Mouse (Mus musculus): ENCODE results near the gene Dll3. TPM values are rescaled to one million over a fixed set of nuclear protein-coding genes. Genes with fewer than 3 reads are reported as not detected.
A peak's percentile ranks its signal among the peaks of the same experiment; 100 is the strongest.

Dll3 gene
- total and polyA plus RNA-seq, 2 experiments from 2014 or later: 17.3 to 17.6 TPM

DNA sequence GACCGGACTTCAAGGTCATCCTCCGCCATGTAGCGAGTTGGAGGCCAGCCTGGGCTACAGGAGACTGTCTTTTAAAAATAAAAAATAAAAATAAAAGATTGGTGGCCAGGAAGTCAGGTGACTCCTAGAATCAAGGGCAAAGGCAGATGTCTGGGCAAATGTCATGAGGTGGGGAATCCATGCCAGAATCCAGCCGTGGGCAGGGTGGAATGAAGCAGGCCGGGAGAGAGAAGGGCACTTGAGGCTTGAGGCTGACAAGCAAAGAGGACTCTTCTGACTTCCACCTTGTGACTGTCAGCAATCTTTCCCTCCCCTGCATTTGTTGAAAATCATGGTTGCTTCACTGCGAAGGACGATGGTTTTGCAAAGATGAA lies 23.8 kb downstream of the Dll3 start:
- peaks cover 3% of the 10 kb centered on the region; the same call in 1 of the 2 replicates for H3K4me1 ChIP-seq (ENCODE audit: insufficient read depth, low read length)
- H3K9ac ChIP-seq (replicated peaks; ENCODE audit: low read length, poor library complexity, severe bottlenecking): peak overlapping the region; percentile 95
- H3K9me3 ChIP-seq (ENCODE audit: low read length): no peaks in the 10 kb centered on the region
- peak overlapping the region; percentile 86 for H3K27ac ChIP-seq (ENCODE audit: low read depth, low read length)
- ATAC-seq (ENCODE audit: low FRiP score): 0 out of 2 replicates have a peak, but pooled peaks have one; percentile 20
- no peaks in the 10 kb centered on the region for H3K27me3 ChIP-seq (ENCODE audit: insufficient read depth, low read length)
- peak overlapping the region; percentile 70 for H3K4me3 ChIP-seq (ENCODE audit: low read depth, low read length)
- no peaks in the 10 kb centered on the region for H3K36me3 ChIP-seq (ENCODE audit: insufficient read depth, low read length)
- no peak for DNase-seq (ENCODE audit: low spot score)
- no peak for TF ChIP-seq CTCF (IDR thresholded peaks at IDR 0.05)
- H3K4me2 ChIP-seq (ENCODE audit: low read depth, low read length, poor library complexity, severe bottlenecking): peak overlapping the region; percentile 86
- 88% methylated on average over 7 of the region's 7 CpGs for WGBS

DNA sequence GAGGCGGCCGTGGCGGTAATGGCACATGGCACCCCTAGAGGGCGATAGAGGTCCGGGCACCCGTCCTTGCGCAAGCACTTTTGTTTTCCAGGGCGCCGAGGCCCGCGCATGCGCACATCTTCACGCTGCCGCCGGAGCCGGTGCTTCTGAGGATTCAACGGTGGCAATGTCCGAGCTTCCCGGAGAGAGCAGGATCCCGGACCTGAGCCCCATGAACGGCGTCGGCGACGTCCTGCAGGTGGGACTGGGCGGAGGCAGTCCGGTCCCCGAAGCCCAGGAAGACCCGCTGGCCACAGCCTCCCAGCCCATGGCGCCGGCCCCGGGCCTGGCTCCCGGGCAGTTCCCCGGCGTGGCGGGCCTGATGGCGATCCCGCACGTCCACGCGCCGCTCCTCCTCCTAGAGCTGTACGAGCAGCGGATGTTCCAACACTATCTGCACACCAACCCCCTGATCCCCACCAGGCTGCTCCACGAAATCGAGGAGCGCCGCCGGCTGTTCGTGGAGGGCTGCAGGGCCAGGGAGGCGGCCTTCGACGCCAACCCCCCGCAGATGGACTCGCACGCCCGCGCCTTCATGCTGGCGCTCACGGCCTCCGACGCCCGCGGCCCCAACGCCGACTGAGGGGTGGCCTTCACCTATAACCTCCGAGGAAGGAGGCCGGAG lies 24.3 kb downstream of the Dll3 start, which contains the start of gene Eid2b:
Gene Eid2b, plus strand, starts transcription at position 125 of the 664 bp plus-strand sequence.
- no peaks in the 10 kb centered on the region for H3K27me3 ChIP-seq (ENCODE audit: insufficient read depth, low read length)
- no peaks in the 10 kb centered on the region for H3K9me3 ChIP-seq (ENCODE audit: low read length)
- WGBS: 2% methylated on average over 68 of the region's 68 CpGs
- peak within 1 kb of the TSS; percentile 86 for H3K4me2 ChIP-seq (ENCODE audit: low read depth, low read length, poor library complexity, severe bottlenecking)
- DNase-seq (ENCODE audit: low spot score) (peak; percentile 95), ATAC-seq (ENCODE audit: low FRiP score) (peak; percentile 68)
- peak within 1 kb of the TSS; percentile 95 for H3K9ac ChIP-seq (replicated peaks; ENCODE audit: low read length, poor library complexity, severe bottlenecking)
- H3K4me3 ChIP-seq (ENCODE audit: low read depth, low read length): peak within 1 kb of the TSS; percentile 70
- H3K4me1 ChIP-seq (ENCODE audit: insufficient read depth, low read length): peaks cover 3% of the 10 kb centered on the region; the same call in 1 of the 2 replicates
- H3K36me3 ChIP-seq (ENCODE audit: insufficient read depth, low read length): 0 out of 2 replicates have a peak, but pooled peaks cover 4% of the 10 kb centered on the region
- TF ChIP-seq CTCF (IDR thresholded peaks at IDR 0.05): peak; percentile 90
- peak within 1 kb of the TSS; percentile 86 for H3K27ac ChIP-seq (ENCODE audit: low read depth, low read length)

DNA sequence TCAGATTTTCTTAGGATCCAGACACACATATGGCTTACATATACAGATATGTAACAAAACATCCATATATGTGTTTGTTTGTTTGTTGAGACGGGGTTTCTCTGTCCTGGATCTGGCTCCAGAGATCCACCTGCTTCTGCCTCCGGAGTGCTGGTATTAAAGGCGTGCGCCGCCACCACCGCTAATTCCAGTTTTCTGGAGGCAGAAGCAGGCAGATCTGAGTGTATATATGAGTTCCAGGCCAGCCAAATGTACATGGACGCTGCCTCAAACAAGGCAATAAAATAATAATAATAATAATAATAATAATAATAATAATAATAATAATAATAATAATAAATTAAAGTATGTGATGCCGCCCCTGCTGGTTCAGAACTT lies 24.8 kb downstream of the Dll3 start:
- 63% methylated on average over 8 of the region's 8 CpGs for WGBS
- DNase-seq (ENCODE audit: low spot score) (no peak), ATAC-seq (ENCODE audit: low FRiP score) (no peak)
- no peak for TF ChIP-seq CTCF (IDR thresholded peaks at IDR 0.05)
- Histone ChIP-seq H3K27me3 (ENCODE audit: insufficient read depth, low read length) (no peaks in the 10 kb centered on the region), H3K4me2 (ENCODE audit: low read depth, low read length, poor library complexity, severe bottlenecking) (peak overlapping the region; percentile 86; the same call in 1 of the 2 replicates), H3K4me3 (ENCODE audit: low read depth, low read length) (peak overlapping the region; percentile 70), H3K36me3 (ENCODE audit: insufficient read depth, low read length) (peaks cover 6% of the 10 kb centered on the region; the same call in 1 of the 2 replicates), H3K9me3 (ENCODE audit: low read length) (no peaks in the 10 kb centered on the region), H3K27ac (ENCODE audit: low read depth, low read length) (no peak overlapping the region), H3K4me1 (ENCODE audit: insufficient read depth, low read length) (peaks cover 3% of the 10 kb centered on the region; the same call in 1 of the 2 replicates), H3K9ac (replicated peaks; ENCODE audit: low read length, poor library complexity, severe bottlenecking) (no peak overlapping the region)

DNA sequence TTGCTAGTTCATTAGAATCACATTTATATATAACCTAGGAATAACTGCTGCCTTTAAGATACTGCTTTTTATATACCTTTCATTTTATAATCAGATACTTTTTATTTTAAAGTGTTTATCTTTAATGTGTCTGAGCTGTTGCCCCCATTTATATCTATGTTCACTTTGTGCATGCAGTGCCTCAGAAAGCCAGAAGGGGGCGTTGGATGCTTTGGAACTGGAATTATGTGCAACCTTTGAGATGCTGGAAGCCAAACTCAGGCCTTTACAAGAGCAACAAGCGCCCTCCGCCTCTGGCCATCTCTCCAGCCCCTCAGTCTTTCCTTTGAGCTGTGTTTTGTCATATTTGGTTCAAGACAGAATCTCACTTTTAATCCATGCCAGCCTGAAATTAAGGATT lies 30.3 kb downstream of the Dll3 start:
- Histone ChIP-seq H3K27me3 (ENCODE audit: insufficient read depth, low read length) (no peaks in the 10 kb centered on the region), H3K4me2 (ENCODE audit: low read depth, low read length, poor library complexity, severe bottlenecking) (no peak overlapping the region), H3K4me1 (ENCODE audit: insufficient read depth, low read length) (no peaks in the 10 kb centered on the region; the same call in 1 of the 2 replicates), H3K36me3 (ENCODE audit: insufficient read depth, low read length) (peaks cover 6% of the 10 kb centered on the region; the same call in 1 of the 2 replicates), H3K27ac (ENCODE audit: low read depth, low read length) (no peak overlapping the region), H3K9ac (replicated peaks; ENCODE audit: low read length, poor library complexity, severe bottlenecking) (no peak overlapping the region), H3K9me3 (ENCODE audit: low read length) (no peaks in the 10 kb centered on the region), H3K4me3 (ENCODE audit: low read depth, low read length) (no peak overlapping the region)
- WGBS: 73% methylated on average over 3 of the region's 3 CpGs
- DNase-seq (ENCODE audit: low spot score) (no peak), ATAC-seq (ENCODE audit: low FRiP score) (no peak)
- peak; percentile 49 for TF ChIP-seq CTCF (IDR thresholded peaks at IDR 0.05)

DNA sequence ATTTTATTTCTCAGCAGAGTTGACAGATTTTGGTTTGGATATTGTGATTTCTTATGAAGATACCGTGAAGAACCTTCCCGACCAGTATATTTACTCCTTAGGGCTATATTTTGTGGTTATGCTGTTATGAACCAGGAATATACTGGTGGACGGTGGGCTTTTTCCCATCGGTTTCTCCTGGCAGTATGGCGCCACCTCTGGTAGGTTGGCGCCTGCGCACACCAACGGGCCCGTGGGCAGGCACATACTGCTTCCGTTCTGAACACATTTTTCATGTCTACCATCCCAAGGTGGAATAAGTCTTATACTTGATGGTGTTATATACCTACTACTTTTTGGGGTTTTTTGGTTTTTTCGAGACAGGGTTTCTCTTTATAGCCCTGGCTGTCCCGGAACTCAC lies 32.7 kb downstream of the Dll3 start:
- Histone ChIP-seq H3K4me3 (ENCODE audit: low read depth, low read length) (0 out of 2 replicates have a peak overlapping the region, but pooled peaks have one; percentile 94), H3K4me2 (ENCODE audit: low read depth, low read length, poor library complexity, severe bottlenecking) (no peak overlapping the region; the same call in 1 of the 2 replicates), H3K36me3 (ENCODE audit: insufficient read depth, low read length) (peaks cover 6% of the 10 kb centered on the region; the same call in 1 of the 2 replicates), H3K27ac (ENCODE audit: low read depth, low read length) (no peak overlapping the region), H3K9ac (replicated peaks; ENCODE audit: low read length, poor library complexity, severe bottlenecking) (no peak overlapping the region), H3K4me1 (ENCODE audit: insufficient read depth, low read length) (no peaks in the 10 kb centered on the region; the same call in 1 of the 2 replicates), H3K27me3 (ENCODE audit: insufficient read depth, low read length) (no peaks in the 10 kb centered on the region), H3K9me3 (ENCODE audit: low read length) (no peaks in the 10 kb centered on the region)
- no peak for ATAC-seq (ENCODE audit: low FRiP score)
- peak; percentile 55 for TF ChIP-seq CTCF (IDR thresholded peaks at IDR 0.05)
- peak; percentile 26 for DNase-seq (ENCODE audit: low spot score)
- WGBS: 93% methylated on average over 12 of the region's 12 CpGs

DNA sequence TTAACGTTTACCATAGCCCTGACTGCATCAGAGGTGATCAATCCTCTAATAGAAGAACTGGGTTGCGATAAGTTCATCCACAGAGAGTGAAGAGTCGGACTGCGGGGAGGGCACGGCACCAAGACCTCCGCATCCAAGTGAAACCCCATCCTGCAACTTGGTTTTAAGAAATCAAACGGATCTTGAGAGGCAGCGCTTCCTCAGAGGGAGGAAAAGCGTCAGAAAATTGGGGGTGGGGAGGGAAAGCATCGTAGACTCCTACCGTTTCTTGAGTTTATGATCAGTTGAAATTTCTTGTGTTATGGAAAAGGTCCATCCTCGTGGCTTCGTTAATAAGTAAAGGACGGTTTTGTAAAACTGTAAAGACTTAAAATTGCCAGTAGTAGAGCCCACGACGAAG lies 33.5 kb downstream of the Dll3 start:
- Histone ChIP-seq H3K9me3 (ENCODE audit: low read length) (no peaks in the 10 kb centered on the region), H3K36me3 (ENCODE audit: insufficient read depth, low read length) (peaks cover 6% of the 10 kb centered on the region; the same call in 1 of the 2 replicates), H3K27ac (ENCODE audit: low read depth, low read length) (peak overlapping the region; percentile 93), H3K4me1 (ENCODE audit: insufficient read depth, low read length) (no peaks in the 10 kb centered on the region; the same call in 1 of the 2 replicates), H3K9ac (replicated peaks; ENCODE audit: low read length, poor library complexity, severe bottlenecking) (peak overlapping the region; percentile 99), H3K27me3 (ENCODE audit: insufficient read depth, low read length) (no peaks in the 10 kb centered on the region), H3K4me3 (ENCODE audit: low read depth, low read length) (peak overlapping the region; percentile 94), H3K4me2 (ENCODE audit: low read depth, low read length, poor library complexity, severe bottlenecking) (peak overlapping the region; percentile 81)
- 30% methylated on average over 16 of the region's 16 CpGs for WGBS
- DNase-seq (ENCODE audit: low spot score) (no peak), ATAC-seq (ENCODE audit: low FRiP score) (no peak)
- TF ChIP-seq CTCF (IDR thresholded peaks at IDR 0.05): no peak

All from midbrain, postnatal 0 days (tissue).